Mouse (Mus musculus): Measurements from ENCODE around the gene Igdcc4. TPM values are rescaled to one million over a fixed set of nuclear protein-coding genes. Genes with fewer than 3 reads are reported as not detected.

Igdcc4 gene
- polyA plus RNA-seq, 1 experiment from 2014 or later: 13.0 TPM

- 0 out of 2 replicates have a peak, but pooled peaks have one; percentile 24 for ATAC-seq (replicated peaks)
- WGBS: under 1% methylated on average over 8 of the region's 8 CpGs
Observed at GRCm38 (mm10) chr9:65142399-65142798, 41.1 kb downstream of the Igdcc4 start.

GRCm38 (mm10) chr9:65146001-65146400, 44.7 kb downstream of the Igdcc4 start:
- H3K4me2 ChIP-seq (replicated peaks): no peak overlapping the region
- H3K36me3 ChIP-seq: peaks cover 21% of the 10 kb centered on the region
- no peaks in the 10 kb centered on the region for H3K27me3 ChIP-seq
- peak overlapping the region; percentile 26; the same call in 1 of the 2 replicates for H3K27ac ChIP-seq (replicated peaks)
- peaks cover 35% of the 10 kb centered on the region for H3K4me1 ChIP-seq
- no peaks in the 10 kb centered on the region for H3K9me3 ChIP-seq
- 61% methylated on average over 5 of the region's 5 CpGs for WGBS
- ATAC-seq (replicated peaks): no peak
- H3K9ac ChIP-seq (replicated peaks): no peak overlapping the region
- no peak overlapping the region for H3K4me3 ChIP-seq

More at GRCm38 (mm10) chr9:65142399-65142798, 41.1 kb downstream of the Igdcc4 start:
- H3K27me3 ChIP-seq: no peaks in the 10 kb centered on the region
- peak overlapping the region; percentile 94 for H3K9ac ChIP-seq (replicated peaks)
- H3K27ac ChIP-seq (replicated peaks): peak overlapping the region; percentile 97
- H3K4me2 ChIP-seq (replicated peaks): peak overlapping the region; percentile 81
- H3K4me3 ChIP-seq: peak overlapping the region; percentile 77
- H3K9me3 ChIP-seq: no peaks in the 10 kb centered on the region
- peaks cover 8% of the 10 kb centered on the region for H3K36me3 ChIP-seq
- peaks cover 41% of the 10 kb centered on the region for H3K4me1 ChIP-seq

GRCm38 (mm10) chr9:65148507-65148906, 47.2 kb downstream of the Igdcc4 start:
- no peaks in the 10 kb centered on the region for H3K9me3 ChIP-seq
- 88% methylated on average over 7 of the region's 7 CpGs for WGBS
- no peak overlapping the region for H3K27ac ChIP-seq (replicated peaks)
- no peak for ATAC-seq (replicated peaks)
- H3K4me2 ChIP-seq (replicated peaks): no peak overlapping the region
- H3K4me3 ChIP-seq: no peak overlapping the region
- no peak overlapping the region for H3K9ac ChIP-seq (replicated peaks)
- H3K27me3 ChIP-seq: no peaks in the 10 kb centered on the region
- H3K36me3 ChIP-seq: peaks cover 21% of the 10 kb centered on the region
- peaks cover 36% of the 10 kb centered on the region for H3K4me1 ChIP-seq

- no peak overlapping the region for H3K4me3 ChIP-seq
- 13% methylated on average over 6 of the region's 6 CpGs for WGBS
- H3K27ac ChIP-seq (replicated peaks): peak overlapping the region; percentile 95
- H3K4me2 ChIP-seq (replicated peaks): peak overlapping the region; percentile 13
- peak overlapping the region; percentile 35; the same call in 1 of the 2 replicates for H3K9ac ChIP-seq (replicated peaks)
- H3K4me1 ChIP-seq: peaks cover 37% of the 10 kb centered on the region
- H3K36me3 ChIP-seq: peaks cover 10% of the 10 kb centered on the region; the same call in 1 of the 2 replicates
- ATAC-seq (replicated peaks): peak; percentile 79
- no peaks in the 10 kb centered on the region for H3K9me3 ChIP-seq
- H3K27me3 ChIP-seq: no peaks in the 10 kb centered on the region
Observed at GRCm38 (mm10) chr9:65152711-65153330, 51.5 kb downstream of the Igdcc4 start.

GRCm38 (mm10) chr9:65153331-65153711, 52.0 kb downstream of the Igdcc4 start:
- Histone ChIP-seq H3K27me3 (no peaks in the 10 kb centered on the region), H3K36me3 (peaks cover 6% of the 10 kb centered on the region; the same call in 1 of the 2 replicates), H3K9me3 (no peaks in the 10 kb centered on the region), H3K9ac (replicated peaks) (peak overlapping the region; percentile 35; the same call in 1 of the 2 replicates), H3K4me3 (no peak overlapping the region), H3K4me2 (replicated peaks) (peak overlapping the region; percentile 13; the same call in 1 of the 2 replicates), H3K4me1 (peaks cover 37% of the 10 kb centered on the region), H3K27ac (replicated peaks) (peak overlapping the region; percentile 95)
- 3% methylated on average over 5 of the region's 5 CpGs for WGBS
- ATAC-seq (replicated peaks): peak; percentile 80

GRCm38 (mm10) chr9:65154692-65155455, 53.6 kb downstream of the Igdcc4 start:
- no peaks in the 10 kb centered on the region for H3K9me3 ChIP-seq
- H3K9ac ChIP-seq (replicated peaks): no peak overlapping the region
- no peak overlapping the region for H3K27ac ChIP-seq (replicated peaks)
- H3K4me3 ChIP-seq: no peak overlapping the region
- peaks cover 41% of the 10 kb centered on the region for H3K4me1 ChIP-seq
- no peak overlapping the region for H3K4me2 ChIP-seq (replicated peaks)
- WGBS: 79% methylated on average over 9 of the region's 9 CpGs
- no peaks in the 10 kb centered on the region for H3K36me3 ChIP-seq
- H3K27me3 ChIP-seq: no peaks in the 10 kb centered on the region
- no peak for ATAC-seq (replicated peaks)

- ATAC-seq (replicated peaks): no peak
- Histone ChIP-seq H3K27me3 (no peaks in the 10 kb centered on the region), H3K9ac (replicated peaks) (no peak overlapping the region), H3K4me1 (peaks cover 50% of the 10 kb centered on the region), H3K36me3 (no peaks in the 10 kb centered on the region), H3K4me2 (replicated peaks) (0 out of 2 replicates have a peak overlapping the region, but pooled peaks have one; percentile 7), H3K4me3 (no peak overlapping the region), H3K27ac (replicated peaks) (peak overlapping the region; percentile 5; the same call in 1 of the 2 replicates), H3K9me3 (no peaks in the 10 kb centered on the region)
- 7% methylated on average over 8 of the region's 8 CpGs for WGBS
Observed at GRCm38 (mm10) chr9:65156604-65157003, 55.3 kb downstream of the Igdcc4 start.

- no peak for ATAC-seq (replicated peaks)
Observed at GRCm38 (mm10) chr9:65157631-65158030, 56.3 kb downstream of the Igdcc4 start.

GRCm38 (mm10) chr9:65161188-65161587, 59.9 kb downstream of the Igdcc4 start:
- H3K36me3 ChIP-seq: no peaks in the 10 kb centered on the region
- H3K4me2 ChIP-seq (replicated peaks): no peak overlapping the region
- WGBS: 12% methylated on average over 4 of the region's 4 CpGs
- ATAC-seq (replicated peaks): no peak
- H3K9ac ChIP-seq (replicated peaks): no peak overlapping the region
- no peaks in the 10 kb centered on the region for H3K27me3 ChIP-seq
- peaks cover 47% of the 10 kb centered on the region for H3K4me1 ChIP-seq
- H3K27ac ChIP-seq (replicated peaks): peak overlapping the region; percentile 11; the same call in 1 of the 2 replicates
- H3K9me3 ChIP-seq: no peaks in the 10 kb centered on the region
- H3K4me3 ChIP-seq: no peak overlapping the region

More at GRCm38 (mm10) chr9:65157631-65158030, 56.3 kb downstream of the Igdcc4 start:
- no peak overlapping the region for H3K9ac ChIP-seq (replicated peaks)
- no peak overlapping the region for H3K27ac ChIP-seq (replicated peaks)
- H3K27me3 ChIP-seq: no peaks in the 10 kb centered on the region
- H3K9me3 ChIP-seq: no peaks in the 10 kb centered on the region
- peaks cover 54% of the 10 kb centered on the region for H3K4me1 ChIP-seq
- no peak overlapping the region for H3K4me3 ChIP-seq
- H3K4me2 ChIP-seq (replicated peaks): no peak overlapping the region
- 59% methylated on average over 6 of the region's 6 CpGs for WGBS
- no peaks in the 10 kb centered on the region for H3K36me3 ChIP-seq

GRCm38 (mm10) chr9:65161881-65162280, 60.6 kb downstream of the Igdcc4 start:
- no peak overlapping the region for H3K9ac ChIP-seq (replicated peaks)
- ATAC-seq (replicated peaks): no peak
- 17% methylated on average over 8 of the region's 8 CpGs for WGBS

GRCm38 (mm10) chr9:65162711-65163639, 61.7 kb downstream of the Igdcc4 start:
- under 1% methylated on average over 48 of the region's 69 CpGs for WGBS
- Histone ChIP-seq H3K9me3 (no peaks in the 10 kb centered on the region), H3K9ac (replicated peaks) (peak overlapping the region; percentile 62), H3K4me3 (peak overlapping the region; percentile 46), H3K4me1 (peaks cover 34% of the 10 kb centered on the region), H3K27ac (replicated peaks) (peak overlapping the region; percentile 64), H3K4me2 (replicated peaks) (peak overlapping the region; percentile 85), H3K36me3 (no peaks in the 10 kb centered on the region), H3K27me3 (no peaks in the 10 kb centered on the region)
- ATAC-seq (replicated peaks): peak; percentile 89

More at GRCm38 (mm10) chr9:65161881-65162280, 60.6 kb downstream of the Igdcc4 start:
- Histone ChIP-seq H3K27ac (replicated peaks) (peak overlapping the region; percentile 64), H3K4me3 (no peak overlapping the region; the same call in 1 of the 2 replicates), H3K4me2 (replicated peaks) (no peak overlapping the region), H3K9me3 (no peaks in the 10 kb centered on the region), H3K36me3 (no peaks in the 10 kb centered on the region), H3K4me1 (peaks cover 41% of the 10 kb centered on the region), H3K27me3 (no peaks in the 10 kb centered on the region)
